Mouse (Mus musculus) testis, adult 2 months (tissue): Measurements from ENCODE around the gene Gdf11. TPM values are rescaled to one million over a fixed set of nuclear protein-coding genes. Genes with fewer than 3 reads are reported as not detected.

Experiments used
- H3K27ac ChIP-seq: fragments of 200-500 bp; 2 replicates; pipeline ENCODE4 v1.5.1; 2012; ENCODE audit warnings: low read depth, low read length; ENCODE audit not compliant: control insufficient read depth, insufficient read depth
- H3K27me3 ChIP-seq: fragments of 200-500 bp; 2 replicates; pipeline ENCODE4 v1.6.1; 2012; ENCODE audit warnings: mild to moderate bottlenecking, low read length, moderate library complexity; ENCODE audit not compliant: control insufficient read depth, insufficient read depth
- H3K36me3 ChIP-seq: fragments of 200-500 bp; 2 replicates; pipeline ENCODE4 v1.6.1; 2012; ENCODE audit warnings: mild to moderate bottlenecking, low read length; ENCODE audit not compliant: control insufficient read depth, insufficient read depth
- H3K4me1 ChIP-seq: fragments of 200-500 bp; 2 replicates; pipeline ENCODE4 v1.6.1; 2012; ENCODE audit warnings: low read length; ENCODE audit not compliant: control insufficient read depth, insufficient read depth
- H3K4me3 ChIP-seq: fragments of 200-500 bp; 2 replicates; pipeline ENCODE4 v1.5.1; 2012; ENCODE audit warnings: low read depth, mild to moderate bottlenecking, low read length, moderate library complexity, mixed read lengths; ENCODE audit not compliant: control insufficient read depth
- CTCF ChIP-seq: fragments of 200-500 bp; IDR thresholded peaks from 2 replicates; pipeline ENCODE4 v1.5.1; 2012; ENCODE audit warnings: low read depth, mild to moderate bottlenecking, inconsistent platforms, low read length, moderate library complexity; ENCODE audit not compliant: control insufficient read depth, insufficient read depth, insufficient replicate concordance
- POLR2A ChIP-seq: fragments of 200-500 bp; IDR thresholded peaks from 2 replicates; pipeline ENCODE4 v1.6.1; 2012; ENCODE audit warnings: low read depth, mild to moderate bottlenecking, inconsistent platforms, low read length, moderate library complexity; ENCODE audit not compliant: control insufficient read depth
- polyA plus RNA-seq: library from polyadenylated mRNA; depleted of rRNA; stranded (reverse); fragments of >200 nt; gene quantifications from 2 replicates; pipeline ENCODE4 v1.2.3, GENCODE M21; 2012

Gdf11 gene
- polyA plus RNA-seq, 1 experiment: 0.93 TPM

DNA sequence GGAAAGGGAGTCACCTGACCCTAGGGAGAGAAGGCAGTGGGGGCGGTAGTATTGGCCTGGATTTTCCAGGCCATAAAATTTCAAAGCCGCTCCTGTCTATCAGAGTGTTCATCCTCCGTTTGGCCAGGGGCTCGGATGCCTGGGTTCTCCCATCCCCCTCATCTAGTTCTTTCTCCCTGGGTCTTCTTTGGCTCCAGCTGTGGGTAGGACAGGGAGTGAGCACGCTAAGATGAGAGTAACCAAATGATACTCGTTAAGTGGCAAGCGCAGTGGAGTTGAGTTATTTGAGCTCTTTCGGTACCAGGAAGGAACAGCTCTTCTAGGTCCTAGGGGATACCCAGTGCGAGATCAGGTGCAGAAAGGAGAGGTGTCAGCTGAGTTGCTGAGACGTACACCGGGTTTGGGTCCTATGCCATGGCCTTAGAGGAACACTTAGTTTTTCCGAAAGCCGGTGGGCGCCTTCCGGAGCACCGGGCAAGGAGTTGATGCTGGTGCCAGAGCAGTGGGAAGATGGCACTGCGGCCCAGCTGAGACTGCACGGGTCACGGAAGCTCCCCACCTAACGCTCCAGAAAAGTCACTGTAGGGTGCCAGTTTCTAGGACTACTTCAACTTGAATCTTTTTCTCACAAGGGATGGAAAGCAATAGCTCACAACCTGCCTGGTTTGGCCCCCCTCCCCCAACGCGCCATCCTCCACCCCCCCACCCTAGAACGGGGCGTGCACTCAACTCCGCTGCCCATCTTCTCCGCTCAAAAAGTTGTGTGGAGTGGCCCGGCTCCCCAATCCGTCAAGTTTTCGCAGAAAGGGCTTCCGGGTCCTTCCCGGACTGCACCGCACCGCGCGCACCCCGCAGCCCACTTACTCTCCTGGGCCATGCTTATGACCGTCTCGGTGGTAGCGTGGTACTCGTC, 879 bp downstream of the Gdf11 start:
- Histone ChIP-seq H3K27ac (no peak overlapping the region), H3K27me3 (no peaks in the 10 kb centered on the region), H3K4me3 (peak overlapping the region; percentile 86), H3K36me3 (no peaks in the 10 kb centered on the region), H3K4me1 (peaks cover 16% of the 10 kb centered on the region)
- TF ChIP-seq CTCF: no peak
- no peak for TF ChIP-seq POLR2A

DNA sequence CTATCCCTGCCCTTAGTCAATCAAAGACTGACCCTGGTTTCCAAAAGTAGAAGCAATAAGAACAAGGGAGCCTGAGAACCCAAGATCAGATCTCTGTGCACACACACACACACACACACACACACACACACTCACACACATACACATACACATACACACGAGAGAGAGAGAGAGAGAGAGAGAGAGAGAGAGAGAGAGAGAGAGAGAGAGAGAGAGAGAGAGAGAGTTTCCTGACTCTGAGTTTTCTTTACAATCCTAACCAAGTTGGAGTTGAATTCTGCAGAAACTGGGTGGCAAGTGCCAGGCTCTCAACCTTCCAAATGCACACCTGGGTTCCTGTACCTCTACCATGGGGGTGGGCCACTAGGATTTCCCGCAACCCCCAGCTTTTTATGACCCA, 1.7 kb downstream of the Gdf11 start:
- no peaks in the 10 kb centered on the region for H3K36me3 ChIP-seq
- no peaks in the 10 kb centered on the region for H3K27me3 ChIP-seq
- peaks cover 12% of the 10 kb centered on the region for H3K4me1 ChIP-seq
- TF ChIP-seq CTCF (no peak), POLR2A (no peak)
- H3K27ac ChIP-seq: no peak overlapping the region
- no peak overlapping the region for H3K4me3 ChIP-seq

DNA sequence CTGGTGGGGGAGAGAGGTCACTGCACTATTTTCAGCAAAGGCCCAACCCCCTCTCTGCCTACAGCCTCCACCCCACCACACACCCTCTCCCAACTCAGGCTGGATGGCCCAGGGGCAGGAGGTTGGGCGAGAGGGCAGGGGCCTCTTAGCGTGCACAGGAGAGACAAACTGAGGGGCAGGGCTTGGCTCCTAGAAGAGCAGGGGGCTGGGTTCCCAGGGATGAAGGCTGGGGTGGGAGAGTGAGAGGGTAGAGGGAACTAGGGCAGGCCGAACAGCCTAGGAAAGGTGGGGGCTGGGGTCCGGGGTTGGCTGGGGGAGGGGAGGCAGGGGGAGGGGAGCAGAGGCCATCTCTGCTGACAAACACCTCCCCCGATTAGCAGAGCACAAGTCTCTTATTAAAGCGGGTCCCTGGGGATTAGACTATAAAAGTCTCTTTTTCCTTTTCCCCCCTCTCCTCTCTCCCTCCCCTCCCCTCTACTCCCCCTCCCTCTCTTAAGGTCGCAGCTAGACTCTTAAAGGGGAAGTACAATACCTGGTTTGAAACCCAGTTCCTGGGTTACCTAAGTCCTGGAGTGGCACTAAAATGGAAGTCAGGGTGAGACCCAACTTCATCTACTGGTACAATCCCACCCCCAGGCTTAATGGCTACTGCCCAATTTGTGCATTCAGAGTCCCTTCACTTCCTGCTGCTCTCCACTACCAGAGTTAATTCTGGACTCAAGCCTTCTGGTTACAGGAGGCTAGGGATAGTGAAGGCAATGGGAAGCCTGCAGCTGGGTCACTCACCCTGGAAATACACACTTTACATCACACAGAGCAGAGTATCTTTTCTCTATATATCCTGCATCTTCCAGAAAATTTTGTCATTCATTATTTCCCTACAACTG, 2.3 kb downstream of the Gdf11 start:
- no peaks in the 10 kb centered on the region for H3K27me3 ChIP-seq
- TF ChIP-seq CTCF (no peak), POLR2A (no peak)
- no peaks in the 10 kb centered on the region for H3K36me3 ChIP-seq
- peaks cover 12% of the 10 kb centered on the region for H3K4me1 ChIP-seq
- no peak overlapping the region for H3K4me3 ChIP-seq
- H3K27ac ChIP-seq: no peak overlapping the region

DNA sequence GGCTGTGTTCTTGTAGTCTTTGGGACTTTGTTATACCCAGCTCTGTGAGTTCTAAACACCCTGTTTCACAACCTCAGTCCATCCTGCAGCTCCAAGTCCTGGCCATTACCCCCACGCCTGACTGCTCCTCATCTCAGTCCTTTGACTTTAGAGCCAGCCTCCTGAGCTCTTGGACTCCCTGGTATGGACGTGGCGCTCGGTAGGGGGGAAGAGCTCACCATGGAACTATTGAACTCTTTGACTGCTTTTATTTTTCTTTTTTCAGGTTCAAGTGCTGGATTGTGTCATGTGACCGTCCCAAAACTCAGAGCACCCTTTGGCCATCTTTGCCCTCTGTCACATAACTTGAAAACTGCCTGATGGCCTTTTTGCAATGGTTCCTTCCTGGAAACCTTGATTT, 9.5 kb downstream of the Gdf11 start:
- Histone ChIP-seq H3K4me3 (no peak overlapping the region), H3K27ac (no peak overlapping the region), H3K4me1 (no peaks in the 10 kb centered on the region; the same call in 1 of the 2 replicates), H3K27me3 (no peaks in the 10 kb centered on the region), H3K36me3 (no peaks in the 10 kb centered on the region)
- TF ChIP-seq CTCF (no peak), POLR2A (no peak)

DNA sequence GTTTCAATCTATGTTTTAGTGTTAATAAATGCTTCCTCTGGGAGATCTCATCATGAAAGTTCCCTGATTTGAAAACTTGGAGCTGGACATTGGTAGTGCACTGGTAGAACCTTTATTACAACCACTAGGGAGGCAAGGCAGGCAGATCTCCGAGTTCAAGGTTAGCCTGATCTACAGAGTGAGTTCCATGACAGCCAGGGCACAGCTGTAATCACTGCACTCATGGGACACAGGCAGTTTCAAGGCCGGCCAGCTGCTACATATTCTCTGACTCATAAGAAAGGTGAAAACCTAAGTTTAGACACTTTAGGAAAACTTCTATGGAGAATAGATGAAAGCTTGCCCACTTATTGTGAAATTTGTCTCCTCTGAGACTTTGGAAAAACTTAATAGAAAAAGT, 12.7 kb downstream of the Gdf11 start:
- no peaks in the 10 kb centered on the region for H3K36me3 ChIP-seq
- no peak for TF ChIP-seq CTCF
- no peak for TF ChIP-seq POLR2A

DNA sequence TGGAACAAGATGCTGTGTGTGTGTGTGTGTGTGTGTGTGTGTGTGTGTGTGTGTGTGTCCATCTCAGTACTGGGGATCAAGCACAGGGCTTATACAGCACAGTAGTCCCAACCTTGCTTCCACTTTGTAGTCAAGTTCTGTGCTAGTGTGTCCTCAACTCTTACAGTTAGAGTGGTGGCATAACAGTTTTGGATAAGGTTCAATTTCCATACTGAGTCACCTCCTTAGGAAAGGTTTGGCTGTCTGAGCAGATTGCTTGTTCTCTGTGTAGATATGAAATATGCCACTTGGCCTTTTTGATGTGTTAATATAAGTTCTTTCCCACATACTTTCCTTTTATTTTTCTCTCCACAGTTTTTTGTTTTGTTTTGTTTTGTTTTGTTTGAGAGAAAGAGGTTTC, 13.2 kb downstream of the Gdf11 start:
- H3K4me1 ChIP-seq: no peaks in the 10 kb centered on the region; the same call in 1 of the 2 replicates
- no peak for TF ChIP-seq POLR2A
- H3K27ac ChIP-seq: peak overlapping the region; percentile 65
- no peaks in the 10 kb centered on the region for H3K27me3 ChIP-seq
- no peak overlapping the region for H3K4me3 ChIP-seq
- no peaks in the 10 kb centered on the region for H3K36me3 ChIP-seq

More for the DNA sequence above, 12.7 kb downstream of the Gdf11 start:
- Histone ChIP-seq H3K27me3 (no peaks in the 10 kb centered on the region), H3K27ac (peak overlapping the region; percentile 32; the same call in 1 of the 2 replicates), H3K4me1 (no peaks in the 10 kb centered on the region; the same call in 1 of the 2 replicates), H3K4me3 (no peak overlapping the region)

DNA sequence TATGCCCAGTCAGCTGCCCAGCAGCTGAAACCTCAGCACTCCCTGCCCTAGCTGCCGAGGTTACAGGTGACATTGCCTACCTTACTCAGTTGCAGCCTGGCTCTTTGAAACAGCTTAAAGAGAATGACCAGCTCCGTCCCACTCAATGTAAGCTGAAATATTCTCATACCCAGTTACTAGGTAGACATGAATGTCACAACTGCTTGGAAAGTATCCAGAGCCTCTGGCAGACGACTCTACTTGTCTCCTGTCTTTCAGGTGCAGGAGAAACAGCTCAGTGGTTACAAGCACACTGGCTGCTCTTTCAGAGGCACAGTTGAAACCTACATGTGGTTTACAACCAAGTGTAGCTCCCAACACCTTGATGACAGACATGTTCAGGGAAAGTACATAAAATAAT, 21.2 kb downstream of the Gdf11 start:
- H3K27ac ChIP-seq: no peak overlapping the region
- H3K4me1 ChIP-seq: no peaks in the 10 kb centered on the region
- no peaks in the 10 kb centered on the region for H3K36me3 ChIP-seq
- H3K4me3 ChIP-seq: no peak overlapping the region
- TF ChIP-seq POLR2A (no peak), CTCF (no peak)
- no peaks in the 10 kb centered on the region for H3K27me3 ChIP-seq
